Mouse (Mus musculus) gastrocnemius, adult 2 months (tissue): Measurements from ENCODE around the gene Magi2. TPM values are rescaled to one million over a fixed set of nuclear protein-coding genes. Genes with fewer than 3 reads are reported as not detected.

Experiments used
- DNase-seq: peaks from one replicate; pipeline ENCODE4 v3.0.0; 2022
- H3K27ac ChIP-seq: fragments of 200-600 bp; 2 replicates; pipeline ENCODE4 v1.8.1; 2022; ENCODE audit warnings: mild to moderate bottlenecking
- H3K4me3 ChIP-seq: fragments of 200-600 bp; 2 replicates; pipeline ENCODE4 v1.8.1; 2022; ENCODE audit warnings: mild to moderate bottlenecking, moderate library complexity
- CTCF ChIP-seq: fragments of 200-600 bp; IDR thresholded peaks from 2 replicates; pipeline ENCODE4 v1.8.1; 2022; ENCODE audit warnings: antibody characterized with exemption, mild to moderate bottlenecking, moderate library complexity
- intact Hi-C: fragments of 180-260 bp; cut with DNase I; formaldehyde crosslinking; loops from one replicate; pipeline ENCODE4 v1.15.1; 2025
- total RNA-seq, 2 experiments: library from RNA; stranded (reverse); gene quantifications; 2 replicates each; pipeline ENCODE4 v1.2.3; 2021

Gene Magi2
- total RNA-seq, 2 experiments from 2014 or later, result 0.98 to 1.6 TPM

DNA sequence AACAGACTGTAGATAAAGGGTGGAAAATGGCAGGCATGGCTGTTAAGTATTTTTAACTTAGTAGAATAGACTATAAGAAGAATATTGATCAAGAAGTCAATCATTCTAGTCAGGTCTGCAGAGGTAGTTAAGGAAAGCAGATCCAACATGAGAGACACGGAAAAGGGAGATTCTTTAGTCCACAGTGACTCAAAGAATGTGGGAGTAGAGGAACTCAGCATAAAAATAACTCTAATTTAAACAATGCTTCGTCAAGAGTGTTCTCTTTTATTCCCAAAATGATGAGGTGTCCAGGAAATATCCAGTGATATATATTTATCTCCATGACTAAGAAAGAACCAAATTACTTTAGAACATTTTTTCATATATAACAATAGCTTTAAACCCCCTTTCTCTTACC, 1234.9 kb downstream of the Magi2 start:
- intact Hi-C loops, result no loop called here
- DNase-seq, result no peak
- Histone ChIP-seq H3K27ac (no peak overlapping the region), H3K4me3 (no peak overlapping the region)
- no peak for TF ChIP-seq CTCF

DNA sequence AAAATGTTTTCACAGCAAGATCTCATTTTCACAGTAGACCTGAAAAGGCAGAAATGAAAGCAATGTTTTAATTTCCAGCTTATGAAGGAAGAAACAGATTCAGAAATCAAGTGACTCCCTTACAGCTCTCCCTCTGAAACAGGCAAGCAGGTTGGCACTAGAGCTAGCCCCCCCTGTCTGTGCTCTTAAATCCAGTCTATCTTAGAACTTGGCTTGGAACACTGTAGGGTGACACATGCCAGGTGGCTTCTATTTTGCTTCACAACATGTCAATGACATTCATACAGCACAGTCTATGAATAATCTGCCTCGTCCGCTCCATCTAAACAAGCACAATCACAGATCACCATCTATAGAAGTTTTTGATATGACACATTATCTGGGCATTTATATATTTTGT, 1235.5 kb downstream of the Magi2 start:
- no peak overlapping the region for H3K27ac ChIP-seq
- no peak overlapping the region for H3K4me3 ChIP-seq
- DNase-seq, result peak; percentile 18
- intact Hi-C loops, result no loop called here
- TF ChIP-seq CTCF, result no peak

DNA sequence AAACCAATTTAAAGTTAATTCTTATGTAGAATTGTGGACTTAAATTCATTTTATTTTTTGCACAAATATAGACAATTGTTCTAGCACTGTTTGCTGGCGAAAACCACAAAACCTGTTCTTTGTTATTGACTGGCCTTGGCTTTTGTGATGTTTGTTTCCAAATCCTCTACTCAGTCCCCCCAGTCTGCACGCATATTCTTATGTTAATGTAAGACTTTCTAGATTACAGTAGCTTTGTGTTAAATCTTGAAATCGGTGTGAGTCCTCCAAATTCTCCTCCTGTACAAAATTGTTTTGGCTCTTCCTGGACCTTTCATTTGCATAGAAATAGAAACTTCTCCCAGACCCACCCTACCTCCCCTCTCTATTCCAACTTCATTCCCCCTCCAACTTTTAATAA, 1242.9 kb downstream of the Magi2 start:
- no peak for DNase-seq
- TF ChIP-seq CTCF, result no peak
- intact Hi-C loops, result loop anchor here (10.0 kb wide), 1 partner anchor 235 kb away; no protein-coding TSS in a partner anchor
- H3K4me3 ChIP-seq, result no peak overlapping the region
- no peak overlapping the region for H3K27ac ChIP-seq

- DNase-seq, result peak; percentile 44
- intact Hi-C loops, result loop anchor here (10.0 kb wide), 1 partner anchor 234 kb away; no protein-coding TSS in a partner anchor
These were observed 1243.6 kb downstream of the Magi2 start for GRCm38 (mm10) chr5:20470466-20470865.

DNA sequence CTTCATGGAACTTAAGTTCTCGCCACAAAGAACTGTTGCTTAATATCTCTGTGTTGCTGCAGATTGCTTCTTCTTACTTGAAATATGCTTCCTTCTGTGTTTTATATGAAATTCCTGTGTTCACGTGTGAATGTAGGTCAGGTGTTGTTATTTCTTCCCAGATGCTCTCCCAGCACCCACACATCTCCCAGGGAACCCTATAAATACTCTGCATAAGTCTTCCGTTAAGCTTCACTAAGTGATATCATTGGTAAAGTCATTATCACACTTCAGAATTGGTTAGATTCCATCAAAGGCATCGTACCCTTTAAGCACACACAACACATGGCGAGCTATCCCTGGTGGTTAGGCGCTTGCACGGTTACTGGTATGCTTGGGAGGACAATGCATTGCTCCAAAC, 1257.7 kb downstream of the Magi2 start:
- DNase-seq, result no peak
- H3K4me3 ChIP-seq, result no peak overlapping the region
- no peak for TF ChIP-seq CTCF
- H3K27ac ChIP-seq, result no peak overlapping the region
- intact Hi-C loops, result no loop called here

More at GRCm38 (mm10) chr5:20470466-20470865, 1243.6 kb downstream of the Magi2 start:
- TF ChIP-seq CTCF, result peak; percentile 55
- Histone ChIP-seq H3K27ac (no peak overlapping the region), H3K4me3 (no peak overlapping the region)

GRCm38 (mm10) chr5:20491911-20492310, 1265.1 kb downstream of the Magi2 start:
- intact Hi-C loops, result no loop called here
- no peak for DNase-seq
- no peak overlapping the region for H3K4me3 ChIP-seq
- H3K27ac ChIP-seq, result no peak overlapping the region
- TF ChIP-seq CTCF, result no peak

GRCm38 (mm10) chr5:20492679-20493078, 1265.8 kb downstream of the Magi2 start:
- H3K27ac ChIP-seq, result no peak overlapping the region
- no peak for TF ChIP-seq CTCF
- DNase-seq, result no peak
- intact Hi-C loops, result no loop called here
- H3K4me3 ChIP-seq, result no peak overlapping the region

DNA sequence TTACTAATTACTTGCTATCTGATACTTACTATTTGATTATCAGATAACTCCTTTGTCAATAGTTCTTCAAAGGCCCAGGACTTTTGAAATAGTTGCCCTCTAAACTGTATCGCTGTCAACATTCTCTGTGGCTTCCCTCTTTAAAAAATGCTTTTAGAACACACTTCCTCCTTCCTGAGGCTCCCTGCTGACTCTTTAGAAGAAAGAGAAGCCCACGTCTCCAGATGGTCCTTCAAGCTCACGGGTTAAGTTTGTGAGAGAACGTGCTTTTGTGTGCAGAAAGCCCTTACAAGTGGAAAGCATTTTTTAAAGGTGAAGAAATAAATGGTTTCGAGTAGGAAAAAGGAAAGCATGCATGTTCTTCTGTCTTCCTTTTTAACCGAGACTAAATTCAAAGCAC, 1267.2 kb downstream of the Magi2 start:
- DNase-seq, result no peak
- intact Hi-C loops, result no loop called here
- TF ChIP-seq CTCF, result no peak
- Histone ChIP-seq H3K27ac (no peak overlapping the region), H3K4me3 (no peak overlapping the region)

GRCm38 (mm10) chr5:20496924-20497323, 1270.1 kb downstream of the Magi2 start:
- intact Hi-C loops, result no loop called here
- DNase-seq, result no peak
- Histone ChIP-seq H3K4me3 (no peak overlapping the region), H3K27ac (no peak overlapping the region)
- no peak for TF ChIP-seq CTCF

- DNase-seq, result no peak
- TF ChIP-seq CTCF, result no peak
- intact Hi-C loops, result no loop called here
- Histone ChIP-seq H3K27ac (no peak overlapping the region), H3K4me3 (no peak overlapping the region)
These were observed 1272.3 kb downstream of the Magi2 start for GRCm38 (mm10) chr5:20499031-20499600.

DNA sequence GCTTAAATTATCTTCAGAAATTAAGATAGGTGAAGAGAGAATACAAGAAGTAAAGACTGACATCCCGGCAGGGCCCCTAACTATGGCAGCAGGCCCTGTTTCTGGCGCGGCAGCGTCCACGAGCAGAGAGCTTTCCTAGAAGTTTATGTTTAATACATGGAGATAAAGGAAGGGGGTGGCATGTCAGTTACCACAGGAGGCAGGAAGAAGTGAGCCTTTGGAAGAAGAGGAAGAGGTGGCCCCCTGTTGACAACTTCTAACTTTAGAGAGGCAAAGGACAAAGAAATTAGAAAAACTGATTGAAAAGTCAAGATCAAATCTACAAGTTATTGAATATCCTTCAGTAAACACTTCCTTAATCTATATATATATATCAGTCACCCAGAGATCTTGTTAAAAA, 1281.8 kb downstream of the Magi2 start:
- no peak for TF ChIP-seq CTCF
- no peak overlapping the region for H3K4me3 ChIP-seq
- H3K27ac ChIP-seq, result no peak overlapping the region
- intact Hi-C loops, result no loop called here
- DNase-seq, result no peak

DNA sequence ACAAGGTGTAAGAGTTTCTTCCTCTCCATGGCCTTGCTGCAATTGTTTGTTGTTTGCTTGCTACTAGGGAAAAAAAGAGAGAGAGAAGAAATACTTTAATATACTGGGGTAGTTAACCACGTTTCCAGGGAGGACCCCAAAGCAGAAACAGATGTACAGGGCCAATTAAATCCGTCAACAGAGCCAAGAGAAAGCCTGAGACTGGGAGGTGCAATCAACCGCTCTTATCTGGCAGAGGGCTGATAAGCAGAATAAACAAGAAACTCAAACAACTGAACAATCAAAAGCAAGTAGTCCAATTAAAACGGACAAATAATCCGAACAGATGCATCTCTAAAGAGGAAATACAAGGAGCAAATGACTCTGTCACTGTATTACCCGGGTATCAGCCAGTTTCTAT, 1282.8 kb downstream of the Magi2 start:
- no peak overlapping the region for H3K4me3 ChIP-seq
- TF ChIP-seq CTCF, result no peak
- DNase-seq, result no peak
- intact Hi-C loops, result no loop called here
- H3K27ac ChIP-seq, result no peak overlapping the region

DNA sequence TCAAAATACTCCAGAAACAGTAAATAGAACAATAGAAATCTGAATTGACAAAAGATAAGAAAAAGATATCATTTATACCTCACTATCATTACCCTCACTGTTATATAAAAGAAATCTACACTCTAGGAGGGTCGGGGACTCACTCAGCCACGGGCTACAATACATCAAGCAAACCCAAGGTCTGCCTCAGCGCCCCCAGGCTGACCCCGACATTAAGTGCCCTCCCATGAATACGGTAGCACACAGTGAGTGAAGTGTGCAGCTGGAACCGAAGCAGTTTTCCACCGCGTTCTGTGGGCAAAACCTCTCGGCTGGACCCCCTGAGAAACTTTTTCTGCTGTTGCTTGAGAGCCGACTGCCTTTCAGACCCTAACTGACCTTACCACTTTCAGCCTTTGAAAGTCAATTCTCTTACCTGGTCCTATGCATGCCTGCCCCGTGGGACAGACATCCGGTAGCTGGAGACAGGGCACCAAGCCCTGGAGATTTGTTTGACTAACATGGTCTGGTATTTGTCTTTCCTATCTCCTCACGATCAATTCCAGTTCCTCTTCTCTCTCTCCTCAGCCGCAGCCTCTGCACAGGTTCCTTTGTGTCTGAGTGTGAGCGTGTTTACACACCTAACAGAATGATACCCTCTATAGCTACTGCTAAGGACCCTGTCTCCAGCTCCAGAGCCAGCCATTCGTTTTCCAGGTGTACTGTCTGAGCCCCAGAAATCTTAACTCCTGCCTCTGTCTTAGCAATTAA, 1285.7 kb downstream of the Magi2 start:
- no peak for DNase-seq
- Histone ChIP-seq H3K27ac (no peak overlapping the region), H3K4me3 (no peak overlapping the region)
- intact Hi-C loops, result no loop called here
- no peak for TF ChIP-seq CTCF

DNA sequence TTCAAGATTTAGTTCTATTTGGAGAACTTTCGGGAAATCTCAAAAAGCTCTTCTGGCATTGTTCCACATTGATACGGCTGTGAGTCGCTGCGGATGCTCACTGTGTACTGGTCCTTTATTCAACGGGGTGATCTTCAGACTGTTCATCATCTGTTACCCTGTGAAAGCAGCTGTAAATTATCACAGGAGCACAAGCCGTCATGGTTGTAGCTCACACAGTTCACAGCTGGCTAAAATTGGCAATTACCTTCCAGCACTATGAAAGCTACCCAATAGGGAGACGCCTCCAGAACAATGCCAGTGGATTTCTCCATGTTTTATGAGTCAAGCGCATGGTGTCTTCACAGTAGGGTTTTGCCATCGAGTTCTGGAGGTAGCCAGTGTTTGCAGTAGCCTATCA, 1294.8 kb downstream of the Magi2 start:
- H3K27ac ChIP-seq, result no peak overlapping the region
- no peak for TF ChIP-seq CTCF
- no peak overlapping the region for H3K4me3 ChIP-seq
- no peak for DNase-seq
- intact Hi-C loops, result no loop called here
